Mouse (Mus musculus) cerebellum, adult 2 months (tissue): ENCODE results near the gene Ebp.

Experiments used
- CTCF ChIP-seq: fragments of 200-500 bp; IDR thresholded peaks from 2 replicates; pipeline ENCODE4 v1.5.1; 2011; ENCODE audit warnings: low read depth, mild to moderate bottlenecking, control low read depth, low read length, moderate library complexity, borderline replicate concordance; ENCODE audit not compliant: insufficient read depth
- POLR2A ChIP-seq: fragments of 200-500 bp; IDR thresholded peaks from 2 replicates; pipeline ENCODE4 v1.6.1; 2011; ENCODE audit warnings: low read length, control low read depth, borderline replicate concordance; ENCODE audit not compliant: insufficient read depth

- TF ChIP-seq CTCF (peak; percentile 32; the same call in 1 of the 2 replicates), POLR2A (peak; percentile 61; the same call in 1 of the 2 replicates)
Measured at GRCm38 (mm10) chrX:8175504-8176385, 17.6 kb downstream of the Ebp start, which contains the start of gene Tbc1d25.
